Mouse (Mus musculus) gastrocnemius, adult 2 months (tissue): ENCODE data around the gene Ccdc69. TPM values are rescaled to one million over a fixed set of nuclear protein-coding genes. Genes with fewer than 3 reads are reported as not detected.
"Not testable (repeated sequence)": the region's sequence is repeated elsewhere in the genome, so short reads cannot be mapped to it uniquely, and the experiment has no call there.

ENCODE experiments used
- DNase-seq: peaks from one replicate; pipeline ENCODE4 v3.0.0; 2022
- H3K27ac ChIP-seq: fragments of 200-600 bp; 2 replicates; pipeline ENCODE4 v1.8.1; 2022; ENCODE audit warnings: mild to moderate bottlenecking
- H3K4me3 ChIP-seq: fragments of 200-600 bp; 2 replicates; pipeline ENCODE4 v1.8.1; 2022; ENCODE audit warnings: mild to moderate bottlenecking, moderate library complexity
- CTCF ChIP-seq: fragments of 200-600 bp; IDR thresholded peaks from 2 replicates; pipeline ENCODE4 v1.8.1; 2022; ENCODE audit warnings: antibody characterized with exemption, mild to moderate bottlenecking, moderate library complexity
- intact Hi-C: fragments of 180-260 bp; cut with DNase I; formaldehyde crosslinking; loops from one replicate; pipeline ENCODE4 v1.15.1; 2025
- long read RNA-seq, 2 experiments: library from polyadenylated mRNA; stranded (forward); transcript quantifications; one replicate each; pipeline ENCODE4 v2.0.0; 2021
- total RNA-seq, 2 experiments: library from RNA; stranded (reverse); gene quantifications; 2 replicates each; pipeline ENCODE4 v1.2.3; 2021

Gene Ccdc69
- total RNA-seq: 1 to 10 TPM; 3.6 to 3.9 TPM
- long read RNA-seq, experiment 1, partial matches to known transcripts: 0 of 5 reads
- long read RNA-seq, experiment 1, other reads (novel, unspliced or antisense): 1 of 5 reads
- long read RNA-seq, experiment 2, partial matches to known transcripts: 1 of 6 reads
- long read RNA-seq, experiment 2, other reads (novel, unspliced or antisense): 1 of 6 reads

DNA sequence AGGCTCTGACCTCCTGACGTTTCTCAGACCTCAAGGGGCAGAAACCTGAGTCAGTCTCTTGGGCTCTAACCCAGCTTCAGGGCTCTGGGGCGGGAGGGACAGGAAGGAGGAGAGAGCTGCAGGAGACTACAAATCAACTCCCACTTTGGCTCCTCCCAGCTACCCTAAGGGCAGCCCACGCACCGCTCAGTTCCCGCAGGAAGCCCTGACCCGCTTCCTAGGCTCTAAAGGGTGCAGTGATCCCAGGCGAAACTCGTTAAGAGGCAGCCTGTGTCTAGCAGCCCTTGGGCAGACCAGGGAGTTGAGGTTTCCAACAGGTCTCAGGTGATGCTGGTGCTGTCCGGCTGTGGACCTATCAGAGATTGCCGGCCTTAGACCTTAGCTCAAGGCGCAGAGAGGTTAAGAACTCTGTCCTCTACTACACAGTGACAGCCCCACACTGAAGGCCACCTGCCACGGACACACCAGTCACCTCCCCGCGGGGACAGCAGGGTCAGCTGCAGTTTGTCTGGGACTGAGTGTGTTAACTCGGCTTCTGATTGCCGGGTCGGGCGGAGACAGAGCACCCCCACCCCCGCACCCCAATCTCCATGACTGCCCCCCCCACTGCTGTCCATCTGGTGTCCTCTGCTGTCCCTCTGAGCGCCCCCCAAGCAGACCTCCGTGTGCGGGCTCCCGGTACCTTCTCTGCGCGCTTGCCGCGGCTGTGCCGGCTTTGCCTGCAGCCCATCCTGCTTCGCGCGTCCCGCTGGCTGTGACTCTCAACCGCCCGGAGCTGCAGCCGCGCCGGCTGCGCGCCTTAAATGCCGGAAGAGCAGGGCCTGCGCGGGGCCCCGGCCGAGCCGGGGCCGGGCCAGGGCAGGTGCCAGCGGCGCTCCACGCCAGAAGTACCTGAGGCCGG lies at the start of gene Ccdc69:
Ccdc69 (minus strand) TSS at position 801 of the 901 bp plus-strand sequence.
- H3K27ac ChIP-seq: peak within 1 kb of the TSS; percentile 93
- peak; percentile 84 for DNase-seq
- intact Hi-C loops: loop anchor here (10.0 kb wide), 1 partner anchor 203 kb away; no protein-coding TSS in a partner anchor
- TF ChIP-seq CTCF: no peak
- H3K4me3 ChIP-seq: peak within 1 kb of the TSS; percentile 82

DNA sequence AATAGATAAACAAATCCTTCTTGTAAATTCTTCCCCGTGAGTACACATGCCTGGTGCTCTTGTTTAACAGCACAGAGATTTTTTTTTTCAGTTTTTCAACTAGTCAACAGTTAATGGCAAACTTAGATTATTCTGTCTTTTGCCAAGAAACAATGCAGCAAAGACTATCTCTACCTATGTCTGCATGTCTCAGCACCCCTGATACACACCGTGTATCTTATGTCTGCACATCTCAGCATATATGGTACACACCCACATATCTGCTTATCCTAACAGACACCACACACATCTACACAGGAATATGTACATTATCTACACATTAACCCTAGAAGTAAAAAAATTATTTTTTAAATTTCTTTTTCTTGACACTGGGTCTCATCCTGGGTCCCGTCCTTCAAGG lies 48.7 kb upstream of the Ccdc69 start:
- no peak for TF ChIP-seq CTCF
- H3K4me3 ChIP-seq: no peak overlapping the region
- no peak overlapping the region for H3K27ac ChIP-seq
- intact Hi-C loops: no loop called here
- DNase-seq: no peak

- DNase-seq: no peak
- Histone ChIP-seq H3K4me3 (no peak overlapping the region), H3K27ac (no peak overlapping the region)
- no peak for TF ChIP-seq CTCF
- intact Hi-C loops: no loop called here
Observed at GRCm38 (mm10) chr11:55121430-55121829, 43.5 kb upstream of the Ccdc69 start.

DNA sequence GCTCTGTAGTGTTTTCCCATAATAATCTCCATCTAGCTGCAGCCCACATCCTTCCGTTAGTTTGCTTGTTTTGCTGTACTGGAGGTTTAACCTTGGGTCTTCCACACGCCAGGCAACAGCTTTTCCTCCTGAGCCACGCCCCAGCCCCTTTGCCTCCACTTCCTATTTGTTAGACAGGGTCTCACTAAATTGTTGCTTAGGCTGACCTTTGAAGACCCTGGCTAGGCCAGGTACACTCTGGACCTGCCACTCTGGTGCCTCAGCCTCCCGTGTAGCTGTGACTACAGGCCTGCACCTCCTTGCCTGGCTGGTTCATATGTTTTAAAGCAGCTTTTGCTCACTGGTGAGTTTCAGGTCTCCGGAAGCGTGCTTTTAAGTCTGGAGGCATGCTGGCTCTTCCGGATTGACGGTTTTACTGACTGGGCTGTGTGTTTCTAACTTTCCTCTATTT lies 42.9 kb upstream of the Ccdc69 start:
- no peak overlapping the region; the same call in 1 of the 2 replicates for H3K27ac ChIP-seq
- intact Hi-C loops: no loop called here

GRCm38 (mm10) chr11:55120279-55120678 lies 42.3 kb upstream of the Ccdc69 start:
- TF ChIP-seq CTCF: no peak
- DNase-seq: no peak
- Histone ChIP-seq H3K27ac (peak overlapping the region; percentile 6; the same call in 1 of the 2 replicates), H3K4me3 (no peak overlapping the region)
- intact Hi-C loops: no loop called here

More for the DNA sequence above, 42.9 kb upstream of the Ccdc69 start:
- no peak for DNase-seq
- no peak for TF ChIP-seq CTCF
- H3K4me3 ChIP-seq: no peak overlapping the region

- TF ChIP-seq CTCF: no peak
- H3K4me3 ChIP-seq: no peak overlapping the region
- intact Hi-C loops: no loop called here
- H3K27ac ChIP-seq: no peak overlapping the region
- DNase-seq: no peak
Observed at GRCm38 (mm10) chr11:55117031-55117430, 39.1 kb upstream of the Ccdc69 start.

DNA sequence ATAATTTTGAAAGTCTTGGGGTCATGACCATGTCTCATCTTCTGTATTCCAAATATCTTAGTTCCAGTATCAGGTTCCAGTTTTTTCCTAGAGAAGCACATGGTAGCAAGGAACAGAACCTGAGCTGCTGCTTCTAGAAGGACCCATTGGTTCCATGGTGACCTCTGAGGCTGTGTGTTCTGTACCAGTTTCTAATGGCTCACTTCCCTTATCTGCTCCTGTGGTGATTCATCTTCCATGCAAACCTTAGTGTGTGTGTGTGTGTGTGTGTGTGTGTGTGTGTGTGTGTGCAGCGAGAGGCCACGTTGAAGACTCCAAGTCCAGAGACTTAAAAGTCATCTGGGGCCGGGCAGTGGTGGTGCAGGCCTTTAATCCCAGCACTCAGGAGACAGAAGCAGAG lies 38.1 kb upstream of the Ccdc69 start:
- intact Hi-C loops: no loop called here
- Histone ChIP-seq H3K4me3 (no peak overlapping the region), H3K27ac (no peak overlapping the region)
- TF ChIP-seq CTCF: no peak
- DNase-seq: no peak

DNA sequence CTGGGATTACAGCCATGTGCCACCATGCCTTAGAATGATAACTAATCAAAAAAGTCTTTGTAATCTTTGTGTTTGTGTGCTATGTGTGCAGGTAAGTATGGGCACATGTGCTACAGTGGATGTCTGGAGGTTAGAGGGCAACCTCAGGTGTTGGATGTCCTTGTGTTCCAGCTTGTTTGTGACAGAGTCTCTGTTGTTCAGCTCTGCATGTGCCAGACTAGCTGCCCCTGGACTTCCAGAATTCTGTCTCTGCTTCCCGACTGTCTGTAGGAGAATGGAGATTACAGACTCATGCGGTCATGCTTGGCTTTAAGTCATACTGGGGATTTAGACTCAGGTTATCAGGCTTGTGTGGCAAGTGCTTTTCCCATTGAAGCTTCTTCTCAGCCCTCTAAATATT lies 36.4 kb upstream of the Ccdc69 start:
- no peak for TF ChIP-seq CTCF
- Histone ChIP-seq H3K27ac (no peak overlapping the region), H3K4me3 (no peak overlapping the region)
- intact Hi-C loops: no loop called here
- no peak for DNase-seq

DNA sequence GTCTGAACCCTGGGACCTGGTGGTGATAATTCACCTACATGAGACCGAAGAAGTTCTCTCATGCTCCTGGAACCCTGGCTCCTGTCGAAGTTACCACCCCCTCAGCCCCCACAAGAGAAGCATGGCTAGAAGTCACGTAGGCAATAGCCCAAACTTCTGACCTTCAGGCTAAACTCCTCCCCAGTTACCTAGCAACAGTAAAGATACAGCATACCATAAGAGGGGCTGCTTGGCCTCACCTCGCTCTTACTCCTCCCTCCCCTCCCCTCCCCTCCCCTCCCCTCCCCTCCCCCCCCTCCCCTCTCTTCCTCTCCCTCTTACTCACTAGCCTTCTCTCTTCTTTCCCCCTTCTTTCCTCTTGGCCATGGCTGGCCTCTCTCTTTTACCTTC lies 35.9 kb upstream of the Ccdc69 start:
- intact Hi-C loops, H3K4me3 ChIP-seq, DNase-seq, H3K27ac ChIP-seq: not testable (repeated sequence)

GRCm38 (mm10) chr11:55113209-55113860 lies 35.4 kb upstream of the Ccdc69 start:
- no peak for DNase-seq
- no peak for TF ChIP-seq CTCF
- intact Hi-C loops: no loop called here
- no peak overlapping the region for H3K27ac ChIP-seq
- H3K4me3 ChIP-seq: no peak overlapping the region

DNA sequence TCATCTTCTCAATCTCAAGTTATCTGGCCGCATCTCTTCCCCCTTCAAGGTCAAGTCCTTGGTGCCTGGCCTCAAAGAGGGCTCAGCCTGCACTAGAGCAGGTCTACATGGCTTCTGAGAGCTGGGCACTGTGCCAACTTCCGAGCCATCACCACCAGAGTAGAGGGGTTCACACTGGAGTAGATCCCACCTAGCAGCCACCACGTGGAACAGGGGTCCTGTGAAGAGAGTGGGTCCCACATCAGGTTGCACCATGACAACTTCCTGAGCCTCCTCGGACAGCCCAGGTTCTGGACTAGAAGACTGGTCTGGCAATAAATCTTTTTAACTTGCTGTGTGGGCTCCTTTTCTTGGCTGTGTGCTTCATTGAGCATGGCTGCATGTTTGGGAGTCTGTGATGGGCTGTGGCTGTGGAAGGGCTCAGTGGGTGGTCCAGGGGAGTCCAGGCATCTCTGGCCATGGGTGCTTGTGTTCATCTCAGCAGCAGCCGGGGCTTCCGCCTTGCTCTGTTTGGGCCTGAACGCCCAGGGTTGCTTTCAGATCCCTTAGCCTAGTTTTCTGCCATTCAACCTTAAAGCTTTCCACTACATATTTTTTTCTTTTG lies 32.7 kb upstream of the Ccdc69 start:
- no peak for TF ChIP-seq CTCF
- Histone ChIP-seq H3K27ac (no peak overlapping the region), H3K4me3 (no peak overlapping the region)
- no peak for DNase-seq
- intact Hi-C loops: no loop called here

GRCm38 (mm10) chr11:55109521-55110300 lies 31.8 kb upstream of the Ccdc69 start:
- no peak for DNase-seq
- intact Hi-C loops: no loop called here
- TF ChIP-seq CTCF: no peak
- no peak overlapping the region for H3K4me3 ChIP-seq
- H3K27ac ChIP-seq: no peak overlapping the region
